Mouse (Mus musculus): ENCODE data around the gene Aff1. TPM values are rescaled to one million over a fixed set of nuclear protein-coding genes. Genes with fewer than 3 reads are reported as not detected.

Gene Aff1
- polyA plus RNA-seq, 1 experiment, result 50.1 TPM

DNA sequence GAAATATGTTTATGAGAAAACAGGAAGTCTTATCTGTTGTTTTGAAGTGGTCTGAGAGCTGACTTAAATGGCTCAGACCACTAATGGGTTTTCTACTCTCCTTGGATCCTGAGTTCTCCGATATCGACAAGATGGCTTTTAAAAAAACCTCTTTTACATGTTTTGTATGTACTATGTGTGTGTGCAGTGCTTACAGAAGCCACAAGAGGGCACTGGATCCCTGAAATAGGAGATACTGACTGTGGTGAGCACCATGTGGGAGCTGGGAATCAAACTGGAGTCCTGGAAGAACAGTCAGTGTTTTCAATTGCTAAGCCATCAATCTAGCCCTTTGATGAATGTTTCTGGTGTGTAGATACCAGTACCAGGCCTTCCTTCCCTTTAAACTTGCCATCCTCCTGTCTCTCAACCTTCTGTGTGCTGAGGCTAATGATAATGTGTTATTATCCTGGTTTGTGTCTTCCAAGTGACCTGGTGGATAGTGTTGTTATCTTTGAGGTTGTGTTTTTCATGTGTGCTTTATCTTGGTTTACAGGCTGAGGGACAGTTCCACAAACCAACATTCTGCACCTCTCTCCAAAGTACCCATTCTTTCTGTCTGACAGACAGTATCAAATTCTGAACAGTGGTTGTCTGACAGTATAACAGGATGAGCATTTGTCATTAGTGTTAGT is 73.7 kb downstream of the Aff1 start:
- no peak for TF ChIP-seq CTCF (IDR thresholded peaks at IDR 0.05; ENCODE audit: borderline replicate concordance, insufficient read depth, low read length)
- TF ChIP-seq POLR2A (IDR thresholded peaks at IDR 0.05; ENCODE audit: low read depth, low read length), result no peak
- Histone ChIP-seq H3K4me3 (ENCODE audit: insufficient read depth, low read length) (no peak overlapping the region), H3K27ac (ENCODE audit: insufficient read depth, low read length) (no peak overlapping the region), H3K4me1 (ENCODE audit: control insufficient read depth, insufficient read depth, low read length) (peaks cover 9% of the 10 kb centered on the region)

DNA sequence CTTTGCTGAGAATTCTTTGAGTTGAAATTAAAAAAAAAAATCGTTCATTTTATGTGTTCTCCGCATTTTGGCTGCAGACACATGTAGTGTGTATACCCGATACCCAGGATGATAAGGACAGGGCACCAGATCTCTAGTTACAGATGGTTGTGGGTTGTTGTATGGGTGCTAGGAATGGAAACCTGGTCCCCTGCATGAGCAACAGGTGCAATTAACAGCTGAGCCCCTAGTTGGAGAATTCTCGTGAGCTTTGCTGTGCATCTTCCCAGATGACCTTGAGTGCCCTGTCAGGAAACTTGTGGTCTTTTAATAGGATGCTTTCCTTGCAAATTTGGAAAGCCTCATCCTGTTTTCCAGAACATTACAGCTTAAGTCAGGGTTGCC is 74.2 kb downstream of the Aff1 start:
- H3K4me1 ChIP-seq (ENCODE audit: control insufficient read depth, insufficient read depth, low read length), result peaks cover 14% of the 10 kb centered on the region
- no peak overlapping the region for H3K4me3 ChIP-seq (ENCODE audit: insufficient read depth, low read length)
- H3K27ac ChIP-seq (ENCODE audit: insufficient read depth, low read length), result no peak overlapping the region
- no peak for TF ChIP-seq POLR2A (IDR thresholded peaks at IDR 0.05; ENCODE audit: low read depth, low read length)
- TF ChIP-seq CTCF (IDR thresholded peaks at IDR 0.05; ENCODE audit: borderline replicate concordance, insufficient read depth, low read length), result no peak

DNA sequence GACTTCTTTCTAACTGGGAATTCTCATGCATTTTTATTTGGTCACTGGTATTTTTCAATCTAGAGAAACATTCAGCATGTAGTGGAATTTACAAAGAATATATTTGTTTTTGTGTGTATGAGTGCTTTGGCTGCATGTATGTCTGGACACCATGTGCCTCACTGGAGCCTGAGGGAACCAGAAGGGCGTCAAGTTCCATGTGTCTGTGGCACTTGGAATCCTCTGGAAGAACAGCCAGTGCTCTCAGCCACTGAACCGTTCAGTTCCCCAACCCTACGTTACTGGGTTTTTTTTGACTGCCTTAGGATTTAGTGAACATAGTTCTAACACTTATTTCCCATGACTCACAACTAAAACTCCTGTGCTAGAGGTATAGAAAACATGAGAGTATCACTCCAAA is 76.8 kb downstream of the Aff1 start:
- no peak for TF ChIP-seq CTCF (IDR thresholded peaks at IDR 0.05; ENCODE audit: borderline replicate concordance, insufficient read depth, low read length)
- no peak for TF ChIP-seq POLR2A (IDR thresholded peaks at IDR 0.05; ENCODE audit: low read depth, low read length)
- H3K4me3 ChIP-seq (ENCODE audit: insufficient read depth, low read length), result no peak overlapping the region
- H3K4me1 ChIP-seq (ENCODE audit: control insufficient read depth, insufficient read depth, low read length), result peaks cover 21% of the 10 kb centered on the region
- H3K27ac ChIP-seq (ENCODE audit: insufficient read depth, low read length), result peak overlapping the region; percentile 3

DNA sequence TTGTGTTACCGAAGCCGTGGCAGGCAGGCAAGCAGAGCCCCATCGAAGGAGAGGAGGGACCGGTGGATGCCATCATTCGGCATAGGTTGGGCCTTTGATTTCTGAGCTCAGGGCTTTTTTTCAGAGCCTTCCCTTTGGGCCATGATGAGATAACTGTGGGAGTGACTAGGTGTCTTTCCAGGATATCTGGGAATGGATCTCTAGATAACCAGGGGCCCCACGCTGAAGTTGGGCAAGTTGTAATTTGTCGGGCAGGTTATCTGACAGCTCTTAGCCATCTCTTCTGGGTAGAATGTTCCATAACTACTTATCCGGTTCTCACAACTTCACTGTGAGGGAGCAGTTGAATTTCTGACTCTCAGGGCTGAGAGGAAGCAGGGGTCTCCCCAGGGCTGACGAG is 77.5 kb downstream of the Aff1 start:
- H3K4me1 ChIP-seq (ENCODE audit: control insufficient read depth, insufficient read depth, low read length), result peaks cover 26% of the 10 kb centered on the region
- no peak overlapping the region for H3K27ac ChIP-seq (ENCODE audit: insufficient read depth, low read length)
- H3K4me3 ChIP-seq (ENCODE audit: insufficient read depth, low read length), result no peak overlapping the region
- TF ChIP-seq CTCF (IDR thresholded peaks at IDR 0.05; ENCODE audit: borderline replicate concordance, insufficient read depth, low read length), result no peak
- no peak for TF ChIP-seq POLR2A (IDR thresholded peaks at IDR 0.05; ENCODE audit: low read depth, low read length)

DNA sequence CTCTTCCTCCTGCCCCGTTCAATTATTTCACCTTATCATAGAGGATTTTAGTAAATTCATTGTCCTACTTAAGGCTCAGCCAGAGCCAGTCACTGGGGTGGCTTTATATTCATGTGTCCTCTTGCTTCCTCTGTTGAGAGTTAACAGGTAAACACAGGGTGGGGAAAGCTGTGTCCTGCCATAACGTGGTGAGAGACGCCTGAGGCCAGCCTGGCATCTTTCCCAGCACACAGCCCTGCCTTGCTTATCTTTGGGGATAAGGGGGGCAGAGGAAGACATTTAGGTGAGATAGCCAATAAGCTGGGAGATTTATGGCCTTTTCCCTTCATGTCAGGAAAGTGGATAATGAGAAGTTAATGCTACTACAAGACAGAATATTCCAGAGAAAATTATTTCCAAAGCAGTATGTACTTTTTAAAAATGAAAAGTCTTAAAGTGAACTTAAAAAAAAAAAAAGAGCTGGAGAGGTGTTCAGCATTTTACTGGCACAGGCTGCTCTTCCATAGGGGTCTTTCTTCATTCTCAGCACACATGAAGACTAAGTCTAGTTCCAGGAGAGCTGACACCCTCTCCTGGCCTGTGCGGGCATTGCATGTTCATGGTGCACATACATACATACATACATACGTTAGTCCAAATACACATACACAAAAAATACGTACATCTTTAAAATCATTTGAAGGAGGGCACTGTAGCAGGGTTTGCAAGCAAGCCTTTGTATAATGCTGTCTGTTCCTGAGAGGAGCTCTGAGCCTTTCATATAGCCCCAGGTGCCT is 78.5 kb downstream of the Aff1 start:
- TF ChIP-seq CTCF (IDR thresholded peaks at IDR 0.05; ENCODE audit: borderline replicate concordance, insufficient read depth, low read length) (no peak), POLR2A (IDR thresholded peaks at IDR 0.05; ENCODE audit: low read depth, low read length) (no peak)
- H3K27ac ChIP-seq (ENCODE audit: insufficient read depth, low read length), result no peak overlapping the region
- peaks cover 33% of the 10 kb centered on the region for H3K4me1 ChIP-seq (ENCODE audit: control insufficient read depth, insufficient read depth, low read length)
- H3K4me3 ChIP-seq (ENCODE audit: insufficient read depth, low read length), result no peak overlapping the region

DNA sequence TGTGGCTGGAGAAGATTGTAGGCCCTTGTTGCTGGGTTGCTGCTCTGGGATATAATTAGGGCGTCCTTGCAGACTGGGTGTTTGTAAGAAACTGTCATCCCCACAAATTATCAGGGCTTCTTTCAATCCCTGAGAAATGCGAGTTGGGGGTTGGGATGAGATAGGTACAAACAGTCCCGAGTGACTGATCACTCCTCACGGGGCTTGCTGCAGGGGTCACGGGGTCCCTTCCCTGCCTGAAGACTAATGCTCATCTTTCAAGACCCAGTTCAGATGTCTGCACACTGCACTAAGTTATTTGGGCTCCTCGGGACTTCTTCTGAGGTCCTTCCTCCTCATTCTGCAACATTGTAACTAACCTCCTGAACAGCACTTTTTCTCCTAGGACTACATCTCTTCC is 79.2 kb downstream of the Aff1 start:
- H3K4me3 ChIP-seq (ENCODE audit: insufficient read depth, low read length), result no peak overlapping the region
- no peak for TF ChIP-seq POLR2A (IDR thresholded peaks at IDR 0.05; ENCODE audit: low read depth, low read length)
- peak overlapping the region; percentile 45; the same call in 1 of the 2 replicates for H3K27ac ChIP-seq (ENCODE audit: insufficient read depth, low read length)
- peaks cover 33% of the 10 kb centered on the region for H3K4me1 ChIP-seq (ENCODE audit: control insufficient read depth, insufficient read depth, low read length)

DNA sequence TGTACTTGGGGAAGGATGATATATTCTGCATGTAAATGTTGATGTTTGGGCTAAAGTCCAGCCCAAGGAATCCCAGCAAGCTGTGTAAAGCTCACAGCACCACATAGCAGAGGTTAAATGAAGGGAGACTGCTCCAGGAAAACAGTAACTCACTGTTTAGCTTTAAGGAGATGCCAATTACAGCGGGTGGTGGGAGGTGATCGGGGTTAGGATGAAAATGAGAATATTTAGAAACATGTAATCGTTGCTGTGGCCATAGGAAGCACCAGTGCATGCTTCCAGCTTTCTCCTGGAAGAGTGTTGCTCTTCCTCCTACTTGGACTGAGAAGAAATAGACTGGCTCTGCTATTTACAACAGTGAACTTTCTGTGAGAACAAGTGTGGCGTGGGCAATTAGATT is 80.1 kb downstream of the Aff1 start:
- peaks cover 35% of the 10 kb centered on the region for H3K4me1 ChIP-seq (ENCODE audit: control insufficient read depth, insufficient read depth, low read length)
- TF ChIP-seq POLR2A (IDR thresholded peaks at IDR 0.05; ENCODE audit: low read depth, low read length) (no peak), CTCF (IDR thresholded peaks at IDR 0.05; ENCODE audit: borderline replicate concordance, insufficient read depth, low read length) (no peak)
- H3K27ac ChIP-seq (ENCODE audit: insufficient read depth, low read length), result peak overlapping the region; percentile 92
- no peak overlapping the region for H3K4me3 ChIP-seq (ENCODE audit: insufficient read depth, low read length)

DNA sequence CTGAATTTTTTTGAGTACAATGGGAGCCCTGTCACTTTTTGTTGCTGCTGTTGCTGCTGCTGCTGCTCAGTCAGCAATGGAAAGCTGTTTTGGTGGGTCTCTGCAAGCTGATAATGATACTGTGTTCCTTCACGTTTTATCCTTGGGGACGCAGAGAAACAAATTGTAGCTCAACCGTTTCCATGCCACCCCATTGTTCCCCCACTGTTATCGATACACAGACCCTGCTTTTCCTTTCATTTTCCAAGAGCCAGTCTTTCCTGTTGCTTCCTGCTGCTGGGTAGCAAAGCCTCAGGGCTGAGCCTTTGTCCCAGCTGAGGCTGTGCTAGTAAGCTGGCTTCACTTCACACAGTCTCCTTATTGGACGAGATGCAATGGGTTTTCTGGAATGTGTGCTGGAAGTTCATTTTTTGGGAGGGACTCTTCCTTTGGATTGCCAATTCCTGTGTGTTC is 81.0 kb downstream of the Aff1 start:
- Histone ChIP-seq H3K4me1 (ENCODE audit: control insufficient read depth, insufficient read depth, low read length) (peaks cover 31% of the 10 kb centered on the region), H3K27ac (ENCODE audit: insufficient read depth, low read length) (peak overlapping the region; percentile 92), H3K4me3 (ENCODE audit: insufficient read depth, low read length) (peak overlapping the region; percentile 2; the same call in 1 of the 2 replicates)
- TF ChIP-seq POLR2A (IDR thresholded peaks at IDR 0.05; ENCODE audit: low read depth, low read length), result peak; percentile 40; the same call in 1 of the 2 replicates
- no peak for TF ChIP-seq CTCF (IDR thresholded peaks at IDR 0.05; ENCODE audit: borderline replicate concordance, insufficient read depth, low read length)

DNA sequence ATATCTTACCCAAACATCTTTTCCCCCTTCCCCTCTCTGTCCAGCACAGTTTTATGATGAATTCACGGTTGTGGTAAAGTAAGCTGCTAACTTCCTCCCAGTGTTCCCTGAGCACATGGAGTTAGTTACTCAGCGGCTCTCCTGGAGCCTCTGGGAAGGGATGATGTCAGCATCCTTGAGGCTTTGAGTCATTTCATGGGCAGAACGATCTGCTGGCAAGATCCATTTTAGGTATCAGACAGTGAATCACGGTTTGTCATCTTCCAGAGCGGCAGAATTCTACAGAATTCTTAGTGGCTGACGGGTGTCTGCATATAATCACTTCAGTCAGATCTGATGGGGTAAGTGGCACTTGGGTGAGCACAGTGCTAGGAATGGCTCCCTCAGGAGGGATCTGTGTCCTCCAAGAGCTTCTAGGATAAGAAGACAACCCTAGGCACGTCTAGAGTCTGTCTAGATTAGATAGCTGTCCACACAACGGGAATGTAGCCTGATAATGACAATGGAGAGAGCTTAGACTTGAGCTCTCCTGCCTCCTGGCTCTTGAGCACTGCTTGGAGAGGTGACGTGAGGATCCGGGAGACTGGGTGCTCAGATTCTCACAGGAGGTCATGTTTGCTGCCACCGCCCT is 82.6 kb downstream of the Aff1 start:
- peak overlapping the region; percentile 13; the same call in 1 of the 2 replicates for H3K4me3 ChIP-seq (ENCODE audit: insufficient read depth, low read length)
- TF ChIP-seq CTCF (IDR thresholded peaks at IDR 0.05; ENCODE audit: borderline replicate concordance, insufficient read depth, low read length) (no peak), POLR2A (IDR thresholded peaks at IDR 0.05; ENCODE audit: low read depth, low read length) (0 out of 2 replicates have a peak, but pooled peaks have one; percentile 28)
- H3K27ac ChIP-seq (ENCODE audit: insufficient read depth, low read length), result peak overlapping the region; percentile 99
- peaks cover 41% of the 10 kb centered on the region for H3K4me1 ChIP-seq (ENCODE audit: control insufficient read depth, insufficient read depth, low read length)

All from embryonic fibroblast, embryonic 13.5 days (primary cell).